Mouse (Mus musculus) spleen, adult 2 months (tissue): ENCODE measurements around the gene Vps26c.

Experiments
- CTCF ChIP-seq: fragments of 200-500 bp; IDR thresholded peaks from 2 replicates; pipeline ENCODE4 v1.5.1; 2011; ENCODE audit warnings: mild to moderate bottlenecking, inconsistent platforms; ENCODE audit not compliant: insufficient read depth, insufficient read length, insufficient replicate concordance; ENCODE audit errors: extremely low read depth
- POLR2A ChIP-seq: fragments of 200-500 bp; IDR thresholded peaks from 2 replicates; pipeline ENCODE4 v1.6.1; 2011; ENCODE audit warnings: low read depth, low read length, inconsistent platforms

- no peak for TF ChIP-seq POLR2A
- TF ChIP-seq CTCF: no peak
Observed at GRCm38 (mm10) chr16:94484752-94485535, 41.7 kb downstream of the Vps26c start.
